Mouse (Mus musculus) forebrain, embryonic 15.5 days (tissue): Measurements from ENCODE around the gene 1700014D04Rik. TPM values are rescaled to one million over a fixed set of nuclear protein-coding genes. Genes with fewer than 3 reads are reported as not detected.

ENCODE experiments used
- ATAC-seq: fragments of 200-750 bp; cut with Nextera tagmentation; replicated peaks from 2 replicates; pipeline ENCODE4 v1.8.0; 2017; ENCODE audit warnings: mild to moderate bottlenecking, moderate TSS enrichment, moderate library complexity
- H3K27ac ChIP-seq: fragments of 300-500 bp; sonication (generic); replicated peaks from 2 replicates; pipeline ENCODE4 v1.5.1; 2015; ENCODE audit warnings: mild to moderate bottlenecking, inconsistent platforms
- H3K27me3 ChIP-seq: fragments of 300-500 bp; sonication (generic); 2 replicates; pipeline ENCODE4 v1.6.1; 2015; ENCODE audit warnings: inconsistent platforms
- H3K36me3 ChIP-seq: fragments of 300-500 bp; sonication (generic); 2 replicates; pipeline ENCODE4 v1.6.1; 2015; ENCODE audit warnings: mild to moderate bottlenecking, inconsistent platforms
- H3K4me1 ChIP-seq: fragments of 300-500 bp; sonication (generic); 2 replicates; pipeline ENCODE4 v1.6.1; 2015; ENCODE audit warnings: inconsistent platforms
- H3K4me2 ChIP-seq: fragments of 300-500 bp; sonication (generic); replicated peaks from 2 replicates; pipeline ENCODE4 v1.6.1; 2015; ENCODE audit warnings: mild to moderate bottlenecking, inconsistent platforms
- H3K4me3 ChIP-seq: fragments of 300-500 bp; sonication (generic); 2 replicates; pipeline ENCODE4 v1.5.1; 2015; ENCODE audit warnings: mild to moderate bottlenecking, inconsistent platforms
- H3K9ac ChIP-seq: fragments of 300-500 bp; sonication (generic); replicated peaks from 2 replicates; pipeline ENCODE4 v1.6.1; 2015; ENCODE audit warnings: mild to moderate bottlenecking, inconsistent platforms
- H3K9me3 ChIP-seq: fragments of 300-500 bp; sonication (generic); 2 replicates; pipeline ENCODE4 v1.6.1; 2016; ENCODE audit warnings: inconsistent platforms
- WGBS: fragments of 180-500 bp; shearing (Covaris S2); methylation state at CpG from one replicate; pipeline ENCODE4 v1.1.7; 2015; ENCODE audit warnings: mixed read lengths; 5-methylcytosine and 5-hydroxymethylcytosine counted together
- polyA plus RNA-seq: library from polyadenylated mRNA; unstranded; fragments of >200 nt; fragmentation: Nextera tagmentation; extraction: Ambion mirVana; gene quantifications from 2 replicates; pipeline ENCODE4 v1.2.1, GENCODE M21; 2015

1700014D04Rik gene
- polyA plus RNA-seq, 1 experiment from 2014 or later = 0.39 TPM

- H3K4me2 ChIP-seq = no peak overlapping the region
- WGBS = 89% methylated on average over 8 of the region's 8 CpGs
- no peak for ATAC-seq
Observed at GRCm38 (mm10) chr13:59699131-59699530, 47.4 kb downstream of the 1700014D04Rik start.

GRCm38 (mm10) chr13:59695781-59696180 lies 50.8 kb downstream of the 1700014D04Rik start:
- H3K9ac ChIP-seq = no peak overlapping the region
- WGBS = 90% methylated on average over 7 of the region's 7 CpGs
- H3K4me3 ChIP-seq = no peak overlapping the region

More at GRCm38 (mm10) chr13:59699131-59699530, 47.4 kb downstream of the 1700014D04Rik start:
- H3K36me3 ChIP-seq = no peaks in the 10 kb centered on the region
- H3K27ac ChIP-seq = no peak overlapping the region
- H3K4me1 ChIP-seq = no peaks in the 10 kb centered on the region
- H3K4me3 ChIP-seq = no peak overlapping the region
- no peak overlapping the region for H3K9ac ChIP-seq
- H3K27me3 ChIP-seq = no peaks in the 10 kb centered on the region
- H3K9me3 ChIP-seq = no peaks in the 10 kb centered on the region

GRCm38 (mm10) chr13:59694008-59694407 lies 52.5 kb downstream of the 1700014D04Rik start, which contains the start of gene 4921517D22Rik:
Gene 4921517D22Rik, minus strand, starts transcription at chr13:59694108.
- 88% methylated on average over 3 of the region's 3 CpGs for WGBS
- Histone ChIP-seq H3K4me2 (no peak within 1 kb of the TSS), H3K4me3 (no peak within 1 kb of the TSS), H3K36me3 (no peaks in the 10 kb centered on the region), H3K9ac (no peak within 1 kb of the TSS), H3K27ac (no peak within 1 kb of the TSS), H3K9me3 (no peaks in the 10 kb centered on the region), H3K27me3 (no peaks in the 10 kb centered on the region), H3K4me1 (no peaks in the 10 kb centered on the region)
- ATAC-seq = no peak

More at GRCm38 (mm10) chr13:59695781-59696180, 50.8 kb downstream of the 1700014D04Rik start:
- no peaks in the 10 kb centered on the region for H3K4me1 ChIP-seq
- H3K4me2 ChIP-seq = no peak overlapping the region
- ATAC-seq = no peak
- no peaks in the 10 kb centered on the region for H3K36me3 ChIP-seq
- H3K27me3 ChIP-seq = no peaks in the 10 kb centered on the region
- no peak overlapping the region for H3K27ac ChIP-seq
- H3K9me3 ChIP-seq = no peaks in the 10 kb centered on the region

- H3K27ac ChIP-seq = no peak overlapping the region
- H3K9me3 ChIP-seq = no peaks in the 10 kb centered on the region
- H3K4me3 ChIP-seq = no peak overlapping the region
- no peaks in the 10 kb centered on the region for H3K27me3 ChIP-seq
- no peaks in the 10 kb centered on the region for H3K36me3 ChIP-seq
- H3K4me1 ChIP-seq = no peaks in the 10 kb centered on the region
- ATAC-seq = no peak
- no peak overlapping the region for H3K9ac ChIP-seq
- H3K4me2 ChIP-seq = no peak overlapping the region
- WGBS = 40% methylated on average over 10 of the region's 10 CpGs
Observed at GRCm38 (mm10) chr13:59691478-59691877, 55.1 kb downstream of the 1700014D04Rik start.

Other genes with a start within 250 kb of the 1700014D04Rik start
- gene Agtpbp1, start 161.5 kb downstream of the 1700014D04Rik start, polyA plus RNA-seq = 50.8 and 52.3 TPM in 2 replicates
- 157 and 161 TPM in 2 replicates for gene Naa35, start 161.5 kb downstream of the 1700014D04Rik start, polyA plus RNA-seq
- 48.2 and 48.6 TPM in 2 replicates for gene Golm1, start 70.9 kb downstream of the 1700014D04Rik start, polyA plus RNA-seq
- gene 4921517D22Rik, start 52.6 kb downstream of the 1700014D04Rik start, polyA plus RNA-seq = not detected in 2 replicates
- gene Spata31d1a, start 36.4 kb downstream of the 1700014D04Rik start, polyA plus RNA-seq = 0.15 and 0.29 TPM in 2 replicates
- gene Spata31d1b, start 34.5 kb downstream of the 1700014D04Rik start, polyA plus RNA-seq = not detected in 2 replicates
- gene Spata31d1d, start 15.0 kb downstream of the 1700014D04Rik start, polyA plus RNA-seq = not detected in 2 replicates
- 129 and 146 TPM in 2 replicates for gene Isca1, start 23.1 kb upstream of the 1700014D04Rik start, polyA plus RNA-seq
- gene Gm49354, start 35.5 kb upstream of the 1700014D04Rik start, polyA plus RNA-seq = not detected in 2 replicates
- gene Tut7, start 76.4 kb upstream of the 1700014D04Rik start, polyA plus RNA-seq = 54.9 and 58.9 TPM in 2 replicates